Mouse (Mus musculus) neural tube, embryonic 14.5 days (tissue): ENCODE results near the gene Acsm5. TPM values are rescaled to one million over a fixed set of nuclear protein-coding genes. Genes with fewer than 3 reads are reported as not detected.

ENCODE experiments used
- ATAC-seq: fragments of 200-750 bp; cut with Nextera tagmentation; 2 replicates; pipeline ENCODE4 v1.8.0; 2017; ENCODE audit warnings: low read depth, mild to moderate bottlenecking, moderate TSS enrichment, moderate library complexity
- H3K27ac ChIP-seq: fragments of 300-500 bp; sonication (generic); 2 replicates; pipeline ENCODE4 v1.5.1; 2014; ENCODE audit warnings: low read depth, mild to moderate bottlenecking, control low read depth, low read length, moderate library complexity, mixed read lengths
- H3K27me3 ChIP-seq: fragments of 300-500 bp; sonication (generic); 2 replicates; pipeline ENCODE4 v1.6.1; 2014; ENCODE audit warnings: low read length; ENCODE audit not compliant: control insufficient read depth, insufficient read depth
- H3K36me3 ChIP-seq: fragments of 300-500 bp; sonication (generic); 2 replicates; pipeline ENCODE4 v1.6.1; 2014; ENCODE audit warnings: low read length, mixed read lengths; ENCODE audit not compliant: control insufficient read depth, insufficient read depth
- H3K4me1 ChIP-seq: fragments of 300-500 bp; sonication (generic); 2 replicates; pipeline ENCODE4 v1.6.1; 2014; ENCODE audit warnings: low read length; ENCODE audit not compliant: control insufficient read depth, insufficient read depth
- H3K4me2 ChIP-seq: fragments of 300-500 bp; sonication (generic); 2 replicates; pipeline ENCODE4 v1.6.1; 2014; ENCODE audit warnings: mild to moderate bottlenecking, low read depth, low read length, control low read depth
- H3K4me3 ChIP-seq: fragments of 300-500 bp; sonication (generic); 2 replicates; pipeline ENCODE4 v1.5.1; 2014; ENCODE audit warnings: low read depth, low read length, control low read depth, mixed read lengths
- H3K9ac ChIP-seq: fragments of 300-500 bp; sonication (generic); replicated peaks from 2 replicates; pipeline ENCODE4 v1.6.1; 2014; ENCODE audit warnings: low read depth, mild to moderate bottlenecking, control low read depth, low read length, mixed read lengths
- H3K9me3 ChIP-seq: fragments of 300-500 bp; sonication (generic); 2 replicates; pipeline ENCODE4 v1.6.1; 2016; ENCODE audit warnings: low read length; ENCODE audit not compliant: control insufficient read depth
- WGBS: fragments of 180-500 bp; shearing (Covaris S2); extraction: QIAGEN DNeasy Blood & Tissue Kit; methylation state at CpG from one replicate; pipeline ENCODE4 v1.1.7; 2014; 5-methylcytosine and 5-hydroxymethylcytosine counted together
- polyA plus RNA-seq: library from polyadenylated mRNA; unstranded; fragments of >200 nt; fragmentation: Nextera tagmentation; extraction: Ambion mirVana; gene quantifications from 2 replicates; pipeline ENCODE4 v1.2.1, GENCODE M21; 2014

Gene Acsm5
- polyA plus RNA-seq, 1 experiment from 2014 or later: 0.08 TPM

- H3K27me3 ChIP-seq: no peaks in the 10 kb centered on the region
- H3K4me3 ChIP-seq: no peak overlapping the region
- H3K27ac ChIP-seq: no peak overlapping the region
- H3K36me3 ChIP-seq: no peaks in the 10 kb centered on the region
- no peaks in the 10 kb centered on the region for H3K9me3 ChIP-seq
- 40% methylated on average over 2 of the region's 2 CpGs for WGBS
- ATAC-seq: no peak
- H3K4me2 ChIP-seq: no peak overlapping the region
- no peak overlapping the region for H3K9ac ChIP-seq
- H3K4me1 ChIP-seq: no peaks in the 10 kb centered on the region
These were observed 8.3 kb downstream of the Acsm5 start for GRCm38 (mm10) chr7:119527548-119527947.

GRCm38 (mm10) chr7:119528617-119529016 is 9.4 kb downstream of the Acsm5 start:
- Histone ChIP-seq H3K27me3 (no peaks in the 10 kb centered on the region), H3K4me2 (no peak overlapping the region), H3K27ac (no peak overlapping the region), H3K36me3 (no peaks in the 10 kb centered on the region), H3K4me1 (no peaks in the 10 kb centered on the region), H3K4me3 (no peak overlapping the region), H3K9ac (no peak overlapping the region), H3K9me3 (no peaks in the 10 kb centered on the region)
- ATAC-seq: no peak
- 85% methylated on average over 7 of the region's 7 CpGs for WGBS

DNA sequence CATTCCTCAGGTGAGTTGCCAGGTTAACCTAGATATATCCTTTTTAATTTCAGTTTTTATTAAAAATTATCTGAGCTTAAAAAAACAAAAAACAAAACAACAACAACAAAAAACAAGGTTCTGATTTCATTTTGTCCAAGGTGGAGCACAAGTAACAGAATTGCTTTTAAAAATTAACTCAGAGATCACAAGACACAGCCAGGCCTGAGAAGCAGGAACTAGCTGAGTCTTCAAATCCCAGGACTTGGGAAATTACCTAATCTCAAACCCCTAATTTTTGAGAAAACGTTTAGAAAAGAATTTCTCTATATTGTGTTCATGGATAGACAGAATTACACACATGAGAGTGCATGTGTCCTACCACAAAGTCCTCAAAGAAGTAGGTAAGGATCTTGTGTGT is 13.7 kb downstream of the Acsm5 start:
- Histone ChIP-seq H3K27ac (no peak overlapping the region), H3K9ac (no peak overlapping the region), H3K36me3 (no peaks in the 10 kb centered on the region), H3K27me3 (no peaks in the 10 kb centered on the region), H3K4me1 (no peaks in the 10 kb centered on the region), H3K9me3 (no peaks in the 10 kb centered on the region), H3K4me2 (no peak overlapping the region), H3K4me3 (no peak overlapping the region)
- WGBS: 60% methylated on average over 1 of the region's 1 CpGs
- ATAC-seq: no peak

- Histone ChIP-seq H3K9ac (no peak overlapping the region), H3K27me3 (no peaks in the 10 kb centered on the region), H3K4me1 (no peaks in the 10 kb centered on the region), H3K4me3 (no peak overlapping the region), H3K36me3 (no peaks in the 10 kb centered on the region), H3K4me2 (no peak overlapping the region), H3K9me3 (no peaks in the 10 kb centered on the region), H3K27ac (no peak overlapping the region)
- WGBS: 78% methylated on average over 2 of the region's 2 CpGs
- no peak for ATAC-seq
These were observed 15.1 kb downstream of the Acsm5 start for GRCm38 (mm10) chr7:119534389-119534788.

GRCm38 (mm10) chr7:119542445-119542844 is 23.2 kb downstream of the Acsm5 start:
- ATAC-seq: no peak
- Histone ChIP-seq H3K9ac (no peak overlapping the region), H3K36me3 (no peaks in the 10 kb centered on the region), H3K27me3 (no peaks in the 10 kb centered on the region), H3K4me3 (no peak overlapping the region), H3K27ac (no peak overlapping the region), H3K9me3 (no peaks in the 10 kb centered on the region), H3K4me1 (no peaks in the 10 kb centered on the region), H3K4me2 (no peak overlapping the region)
- WGBS: 78% methylated on average over 2 of the region's 2 CpGs

- Histone ChIP-seq H3K27ac (no peak overlapping the region), H3K36me3 (no peaks in the 10 kb centered on the region), H3K4me2 (no peak overlapping the region), H3K4me3 (no peak overlapping the region), H3K4me1 (no peaks in the 10 kb centered on the region), H3K27me3 (no peaks in the 10 kb centered on the region), H3K9ac (no peak overlapping the region), H3K9me3 (no peaks in the 10 kb centered on the region)
- ATAC-seq: no peak
These were observed 26.3 kb downstream of the Acsm5 start for GRCm38 (mm10) chr7:119545572-119545971.

GRCm38 (mm10) chr7:119550471-119551222 is 31.4 kb downstream of the Acsm5 start:
- 92% methylated on average over 3 of the region's 3 CpGs for WGBS
- Histone ChIP-seq H3K36me3 (no peaks in the 10 kb centered on the region), H3K27me3 (no peaks in the 10 kb centered on the region), H3K4me2 (no peak overlapping the region), H3K9ac (no peak overlapping the region), H3K27ac (no peak overlapping the region), H3K4me3 (no peak overlapping the region), H3K4me1 (no peaks in the 10 kb centered on the region), H3K9me3 (no peaks in the 10 kb centered on the region)
- ATAC-seq: no peak

GRCm38 (mm10) chr7:119554040-119554439 is 34.8 kb downstream of the Acsm5 start, which contains the start of gene Acsm2:
TSS of gene Acsm2 (plus strand) at chr7:119554340.
- ATAC-seq: no peak
- Histone ChIP-seq H3K27ac (no peak within 1 kb of the TSS), H3K9ac (no peak within 1 kb of the TSS), H3K4me3 (no peak within 1 kb of the TSS), H3K36me3 (no peaks in the 10 kb centered on the region), H3K9me3 (no peaks in the 10 kb centered on the region), H3K4me2 (no peak within 1 kb of the TSS), H3K27me3 (no peaks in the 10 kb centered on the region), H3K4me1 (no peaks in the 10 kb centered on the region)
- 95% methylated on average over 1 of the region's 1 CpGs for WGBS

DNA sequence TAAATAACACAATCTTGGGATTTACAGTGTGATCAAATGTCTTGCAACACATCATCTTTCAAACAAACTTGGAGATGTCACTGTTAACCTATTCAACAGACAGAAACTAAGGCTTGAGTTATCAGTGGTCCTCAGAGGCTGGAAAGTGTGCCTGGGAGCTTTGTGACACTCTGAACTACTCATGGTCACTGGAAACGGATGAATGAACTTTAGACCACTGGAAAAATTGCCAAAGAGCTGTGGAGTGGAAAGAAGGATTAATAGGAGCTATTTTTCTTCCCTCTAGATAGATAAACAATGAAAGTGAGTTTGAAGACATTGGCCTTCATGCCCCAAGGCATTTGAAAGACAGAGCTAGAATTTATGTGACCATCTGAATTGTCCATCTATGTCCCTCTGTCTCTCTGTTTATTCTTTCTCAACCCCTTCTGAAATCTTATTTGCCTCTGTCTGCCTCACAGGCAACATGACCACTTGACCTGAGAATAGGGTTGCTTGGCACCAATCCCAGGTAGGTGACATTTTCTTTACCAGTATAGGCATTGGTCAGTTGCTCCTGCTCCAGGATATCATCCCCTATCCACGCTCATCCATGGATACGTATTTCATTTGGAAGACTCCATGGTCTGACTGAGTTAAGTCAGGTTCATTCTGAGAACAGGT is 40.7 kb downstream of the Acsm5 start:
- WGBS: 71% methylated on average over 3 of the region's 3 CpGs
- ATAC-seq: no peak

More for the DNA sequence above, 40.7 kb downstream of the Acsm5 start:
- H3K27ac ChIP-seq: no peak overlapping the region
- H3K9ac ChIP-seq: no peak overlapping the region
- H3K4me2 ChIP-seq: no peak overlapping the region
- no peak overlapping the region for H3K4me3 ChIP-seq
- no peaks in the 10 kb centered on the region for H3K36me3 ChIP-seq
- no peaks in the 10 kb centered on the region for H3K9me3 ChIP-seq
- H3K4me1 ChIP-seq: no peaks in the 10 kb centered on the region
- H3K27me3 ChIP-seq: no peaks in the 10 kb centered on the region
